Mouse (Mus musculus): Measurements from ENCODE around the gene Gm136. TPM values are rescaled to one million over a fixed set of nuclear protein-coding genes. Genes with fewer than 3 reads are reported as not detected.

Gene Gm136
- polyA plus RNA-seq, 1 experiment from 2014 or later, result not detected

DNA sequence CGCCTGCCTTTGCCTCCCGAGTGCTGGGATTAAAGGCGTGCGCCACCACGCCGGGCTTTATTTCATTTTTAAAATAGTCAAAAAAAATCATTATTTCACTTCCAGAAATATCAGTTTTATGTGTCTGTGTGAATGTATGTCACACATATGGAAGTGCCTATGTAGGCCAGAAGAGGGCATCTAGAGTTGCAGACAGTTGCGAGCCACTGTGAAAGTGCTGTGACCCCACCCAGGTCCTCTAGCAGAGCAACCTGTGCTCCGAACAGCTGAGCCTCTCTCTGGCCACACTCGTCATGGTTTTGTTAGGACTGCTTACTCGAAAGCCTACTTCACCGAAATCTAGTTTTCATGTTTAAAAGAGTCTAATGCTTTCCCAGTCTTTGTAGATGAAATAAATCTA lies 53.8 kb downstream of the Gm136 start:
- H3K4me2 ChIP-seq, result no peak overlapping the region
- ATAC-seq (replicated peaks), result no peak
- no peaks in the 10 kb centered on the region for H3K9me3 ChIP-seq
- H3K27ac ChIP-seq, result no peak overlapping the region
- no peak overlapping the region for H3K9ac ChIP-seq
- H3K27me3 ChIP-seq (replicated peaks), result no peaks in the 10 kb centered on the region
- H3K4me3 ChIP-seq, result no peak overlapping the region
- WGBS, result 98% methylated on average over 11 of the region's 11 CpGs
- H3K36me3 ChIP-seq (replicated peaks), result no peaks in the 10 kb centered on the region
- H3K4me1 ChIP-seq, result no peaks in the 10 kb centered on the region

DNA sequence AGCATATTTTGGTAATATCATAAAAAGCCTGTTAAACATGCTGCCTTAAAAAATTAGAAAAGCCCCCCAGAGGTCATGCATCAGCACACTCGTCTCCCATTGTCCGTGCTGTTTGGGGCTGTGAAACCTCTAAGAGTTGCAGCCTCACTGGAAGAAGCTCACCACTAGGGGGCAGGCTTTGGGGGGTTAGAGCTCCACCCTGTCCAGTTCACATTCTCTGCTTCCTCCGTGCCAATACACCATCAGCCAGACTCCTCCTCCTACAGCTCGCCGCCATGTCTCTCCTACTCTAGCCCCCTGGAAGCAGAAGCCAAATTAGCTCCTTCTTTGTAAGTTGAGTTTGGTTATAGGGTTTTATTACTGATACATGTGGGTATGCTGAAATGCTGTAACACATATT lies 54.5 kb downstream of the Gm136 start:
- Histone ChIP-seq H3K36me3 (replicated peaks) (no peaks in the 10 kb centered on the region), H3K9ac (no peak overlapping the region), H3K27me3 (replicated peaks) (no peaks in the 10 kb centered on the region), H3K4me3 (no peak overlapping the region), H3K4me2 (no peak overlapping the region), H3K4me1 (no peaks in the 10 kb centered on the region), H3K27ac (no peak overlapping the region), H3K9me3 (no peaks in the 10 kb centered on the region)
- 49% methylated on average over 5 of the region's 5 CpGs for WGBS
- no peak for ATAC-seq (replicated peaks)

Other genes with a start within 250 kb of the Gm136 start
- gene Akirin2, start 205.3 kb downstream of the Gm136 start, polyA plus RNA-seq (2015; fragmentation: Nextera tagmentation; extraction: Ambion mirVana), result 86.6 and 89.9 TPM in 2 replicates
- 79.7 and 83.5 TPM in 2 replicates for gene Orc3, start 141.3 kb downstream of the Gm136 start, polyA plus RNA-seq (2015; fragmentation: Nextera tagmentation; extraction: Ambion mirVana)
- gene Rars2, start 141.3 kb downstream of the Gm136 start, polyA plus RNA-seq (2015; fragmentation: Nextera tagmentation; extraction: Ambion mirVana), result 52.6 and 52.8 TPM in 2 replicates
- gene Slc35a1, start 68.8 kb downstream of the Gm136 start, polyA plus RNA-seq (2015; fragmentation: Nextera tagmentation; extraction: Ambion mirVana), result 50.4 and 52.7 TPM in 2 replicates
- gene Cfap206, start 26.1 kb downstream of the Gm136 start, polyA plus RNA-seq (2015; fragmentation: Nextera tagmentation; extraction: Ambion mirVana), result 2.5 and 2.9 TPM in 2 replicates
- 39.9 and 42.5 TPM in 2 replicates for gene Smim8, start 22.2 kb upstream of the Gm136 start, polyA plus RNA-seq (2015; fragmentation: Nextera tagmentation; extraction: Ambion mirVana)
- 31.0 and 33.0 TPM in 2 replicates for gene Zfp292, start 126.7 kb upstream of the Gm136 start, polyA plus RNA-seq (2015; fragmentation: Nextera tagmentation; extraction: Ambion mirVana)
- not detected in 2 replicates for gene Cga, start 137.5 kb upstream of the Gm136 start, polyA plus RNA-seq (2015; fragmentation: Nextera tagmentation; extraction: Ambion mirVana)

Data from midbrain, embryonic 15.5 days (tissue).